8 mouse cellular contexts compared by ENCODE assay signal in genomic region chr8:66687511-66688329, GRCm38 (mm10). TPM values are rescaled to one million over a fixed set of nuclear protein-coding genes. Genes with fewer than 3 reads are reported as not detected.
DNase-seq lines count a peak whose midpoint lies in the region; ATAC-seq lines count a peak whose summit lies in the region.

TSS of gene Npy5r (minus strand) at chr8:66688128.

- peak within 1 kb of the TSS; percentile 37 for H3K4me3 ChIP-seq in kidney, embryonic 14.5 days (ENCODE audit: low read length)
- peak within 1 kb of the TSS; percentile 56 for H3K4me3 ChIP-seq in hindbrain, embryonic 15.5 days
- no peak within 1 kb of the TSS for H3K4me3 ChIP-seq in liver, embryonic 15.5 days (replicated peaks)
- peak within 1 kb of the TSS; percentile 36 for H3K4me3 ChIP-seq in stomach, embryonic 15.5 days (replicated peaks)

- H3K36me3 ChIP-seq in kidney, embryonic 14.5 days (ENCODE audit: control insufficient read depth, insufficient read depth, low read length) = no peaks in the 10 kb centered on the region
- no peaks in the 10 kb centered on the region for H3K36me3 ChIP-seq in hindbrain, embryonic 15.5 days
- no peaks in the 10 kb centered on the region for H3K36me3 ChIP-seq in liver, embryonic 15.5 days (replicated peaks)
- H3K36me3 ChIP-seq in stomach, embryonic 15.5 days = no peaks in the 10 kb centered on the region

- DNase-seq in kidney, postnatal 10 days = no peak
- DNase-seq in embryo, embryonic 9.5 days (ENCODE audit: extremely low spot score) = peak; percentile 59
- DNase-seq in adrenal gland, adult 8-10 months = no peak
- no peak for DNase-seq in urinary bladder, adult 2 months (ENCODE audit: low spot score)

- ATAC-seq in kidney, embryonic 14.5 days (ENCODE audit: low FRiP score, low TSS enrichment) = peak; percentile 84; the same call in 1 of the 2 replicates
- peak; percentile 86 for ATAC-seq in hindbrain, embryonic 15.5 days (ENCODE audit: low FRiP score, low read depth)
- no peak for ATAC-seq in liver, embryonic 15.5 days (ENCODE audit: insufficient read depth)
- ATAC-seq in stomach, embryonic 15.5 days (ENCODE audit: insufficient read depth, low FRiP score, low read depth) = no peak

- H3K4me2 ChIP-seq in kidney, embryonic 14.5 days (replicated peaks; ENCODE audit: low read depth, low read length) = peak within 1 kb of the TSS; percentile 58
- peak within 1 kb of the TSS; percentile 88 for H3K4me2 ChIP-seq in hindbrain, embryonic 15.5 days
- peak within 1 kb of the TSS; percentile 15; the same call in 1 of the 2 replicates for H3K4me2 ChIP-seq in liver, embryonic 15.5 days
- H3K4me2 ChIP-seq in stomach, embryonic 15.5 days = peak within 1 kb of the TSS; percentile 60

- H3K4me1 ChIP-seq in kidney, embryonic 14.5 days (ENCODE audit: control insufficient read depth, insufficient read depth, low read length) = no peaks in the 10 kb centered on the region
- peaks cover 10% of the 10 kb centered on the region for H3K4me1 ChIP-seq in hindbrain, embryonic 15.5 days (replicated peaks)
- H3K4me1 ChIP-seq in liver, embryonic 15.5 days (replicated peaks) = no peaks in the 10 kb centered on the region
- H3K4me1 ChIP-seq in stomach, embryonic 15.5 days = no peaks in the 10 kb centered on the region

- WGBS in kidney, embryonic 14.5 days = 2% methylated on average over 43 of the region's 43 CpGs
- 2% methylated on average over 43 of the region's 43 CpGs for WGBS in hindbrain, embryonic 15.5 days
- WGBS in liver, embryonic 15.5 days (ENCODE audit: insufficient replicate concordance) = 4% methylated on average over 43 of the region's 43 CpGs
- 2% methylated on average over 43 of the region's 43 CpGs for WGBS in stomach, embryonic 15.5 days

- H3K9ac ChIP-seq in kidney, embryonic 14.5 days (ENCODE audit: low read depth, low read length) = no peak within 1 kb of the TSS
- H3K9ac ChIP-seq in hindbrain, embryonic 15.5 days = peak within 1 kb of the TSS; percentile 69
- H3K9ac ChIP-seq in liver, embryonic 15.5 days = no peak within 1 kb of the TSS
- no peak within 1 kb of the TSS for H3K9ac ChIP-seq in stomach, embryonic 15.5 days

- H3K27me3 ChIP-seq in kidney, embryonic 14.5 days (ENCODE audit: control insufficient read depth, insufficient read depth, low read length) = peaks cover 24% of the 10 kb centered on the region
- no peaks in the 10 kb centered on the region for H3K27me3 ChIP-seq in hindbrain, embryonic 15.5 days
- H3K27me3 ChIP-seq in liver, embryonic 15.5 days = peaks cover 13% of the 10 kb centered on the region
- 0 out of 2 replicates have a peak, but pooled peaks cover 8% of the 10 kb centered on the region for H3K27me3 ChIP-seq in stomach, embryonic 15.5 days (replicated peaks)

- no peak within 1 kb of the TSS for H3K27ac ChIP-seq in kidney, embryonic 14.5 days (ENCODE audit: low read depth, low read length)
- no peak within 1 kb of the TSS for H3K27ac ChIP-seq in hindbrain, embryonic 15.5 days (replicated peaks)
- no peak within 1 kb of the TSS for H3K27ac ChIP-seq in liver, embryonic 15.5 days (replicated peaks)
- H3K27ac ChIP-seq in stomach, embryonic 15.5 days = no peak within 1 kb of the TSS

- H3K9me3 ChIP-seq in kidney, embryonic 14.5 days (ENCODE audit: control insufficient read depth, low read length) = no peaks in the 10 kb centered on the region
- no peaks in the 10 kb centered on the region for H3K9me3 ChIP-seq in hindbrain, embryonic 15.5 days
- H3K9me3 ChIP-seq in liver, embryonic 15.5 days (replicated peaks) = no peaks in the 10 kb centered on the region
- H3K9me3 ChIP-seq in stomach, embryonic 15.5 days = no peaks in the 10 kb centered on the region

RNA-seq across cellular contexts. Expression of gene Npy5r, which starts in this region (rescaled TPM):
- polyA plus RNA-seq in kidney, embryonic 14.5 days (2014; fragmentation: Nextera tagmentation; extraction: Ambion mirVana) = 0.12 TPM in 1 of 2 replicates, not detected in the other
- 1.9 and 2.1 TPM in 2 replicates for polyA plus RNA-seq in hindbrain, embryonic 15.5 days (2015; fragmentation: Nextera tagmentation; extraction: Ambion mirVana)
- not detected in 2 replicates for polyA plus RNA-seq in liver, embryonic 15.5 days (2015; fragmentation: Nextera tagmentation; extraction: Ambion mirVana)
- polyA plus RNA-seq in stomach, embryonic 15.5 days (2015; fragmentation: Nextera tagmentation; extraction: Ambion mirVana) = 0.09 TPM in 1 of 2 replicates, not detected in the other
- under 1 TPM; 0.23 to 0.38 (median 0.29) TPM for total RNA-seq in adrenal gland, adult 8-10 months (2022)
- polyA plus RNA-seq in urinary bladder, adult 2 months (2012; rRNA removed) = 0.07 TPM in 1 of 2 replicates, not detected in the other

Comparison
In these comparisons a context has a peak if more than half of its experiments do, and no peak if none do; other contexts are left out.
1. Peak in ATAC-seq, H3K4me3 ChIP-seq and H3K4me2 ChIP-seq in kidney, embryonic 14.5 days; RNA of the gene not detected or under 1 TPM.
2. H3K4me2 ChIP-seq: peak in every context shown above with its lines; median percentile 88 in hindbrain, embryonic 15.5 days; 60 in stomach, embryonic 15.5 days; 58 in kidney, embryonic 14.5 days; 15 in liver, embryonic 15.5 days.